Mouse (Mus musculus) erythroblast, adult 5-6 weeks (primary cell): Measurements from ENCODE around the gene H1foo. TPM values are rescaled to one million over a fixed set of nuclear protein-coding genes. Genes with fewer than 3 reads are reported as not detected.

ENCODE experiments used
- ATAC-seq: replicated peaks from 2 replicates; pipeline ENCODE4 v1.8.0; 2016; ENCODE audit warnings: moderate number of reproducible peaks, mild to moderate bottlenecking, moderate TSS enrichment, inconsistent platforms; ENCODE audit not compliant: poor library complexity, low FRiP score, severe bottlenecking
- total RNA-seq, 2 experiments: library from RNA; stranded (forward) in 1 of 2; stranded (reverse) in 1 of 2; fragments of 150-400 nt in 1 of 2; fragments of 200-764, 138-1000 nt in 1 of 2; gene quantifications; 2 replicates each; pipeline versions ENCODE4 v1.2.3 to v1.2.4; 2015 to 2017; ENCODE audit warnings: low replicate concordance in 2 of 2

The H1foo gene
- total RNA-seq (2015; ENCODE audit: low replicate concordance) (not detected in 2 replicates), total RNA-seq (2017; ENCODE audit: low replicate concordance) (not detected in 2 replicates)

GRCm38 (mm10) chr6:115944638-115945037, at the start of gene H1foo:
TSS of gene H1foo (plus strand) at chr6:115944938.
- no peak for ATAC-seq

GRCm38 (mm10) chr6:115896346-115896745, 48.4 kb upstream of the H1foo start:
- ATAC-seq = no peak

- no peak for ATAC-seq
These were observed 47.6 kb upstream of the H1foo start for GRCm38 (mm10) chr6:115897117-115897516.

- ATAC-seq = no peak
These were observed 46.7 kb upstream of the H1foo start for GRCm38 (mm10) chr6:115897926-115898520.

GRCm38 (mm10) chr6:115901062-115901461, 43.7 kb upstream of the H1foo start:
- no peak for ATAC-seq

- no peak for ATAC-seq
These were observed 43.2 kb upstream of the H1foo start for GRCm38 (mm10) chr6:115901489-115901931.

- ATAC-seq = no peak
These were observed 42.2 kb upstream of the H1foo start for GRCm38 (mm10) chr6:115902545-115902944.

- no peak for ATAC-seq
These were observed 39.2 kb upstream of the H1foo start for GRCm38 (mm10) chr6:115905568-115905967.

GRCm38 (mm10) chr6:115906455-115906854, 38.3 kb upstream of the H1foo start:
- ATAC-seq = no peak

- no peak for ATAC-seq
These were observed 37.9 kb upstream of the H1foo start for GRCm38 (mm10) chr6:115906871-115907270.

- no peak for ATAC-seq
These were observed 36.2 kb upstream of the H1foo start for GRCm38 (mm10) chr6:115908421-115908982.

- ATAC-seq = no peak
These were observed 35.7 kb upstream of the H1foo start for GRCm38 (mm10) chr6:115909052-115909451.

- ATAC-seq = no peak
These were observed 34.8 kb upstream of the H1foo start for GRCm38 (mm10) chr6:115909940-115910339.

GRCm38 (mm10) chr6:115911763-115912162, 33.0 kb upstream of the H1foo start:
- no peak for ATAC-seq

GRCm38 (mm10) chr6:115913482-115913881, 31.3 kb upstream of the H1foo start:
- no peak for ATAC-seq

- ATAC-seq = no peak
These were observed 30.1 kb upstream of the H1foo start for GRCm38 (mm10) chr6:115914511-115915202.

- no peak for ATAC-seq
These were observed 28.9 kb upstream of the H1foo start for GRCm38 (mm10) chr6:115915601-115916445.

- ATAC-seq = no peak
These were observed 28.1 kb upstream of the H1foo start for GRCm38 (mm10) chr6:115916611-115917010.

GRCm38 (mm10) chr6:115918615-115919014, 26.1 kb upstream of the H1foo start:
- no peak for ATAC-seq

- ATAC-seq = no peak
These were observed 24.9 kb upstream of the H1foo start for GRCm38 (mm10) chr6:115919876-115920275.
